Mouse (Mus musculus) cortical plate, adult 2 months (tissue): ENCODE results near the gene Ptgds. TPM values are rescaled to one million over a fixed set of nuclear protein-coding genes. Genes with fewer than 3 reads are reported as not detected.

Source experiments
- H3K27ac ChIP-seq: fragments of 200-500 bp; 2 replicates; pipeline ENCODE4 v1.5.1; 2012; ENCODE audit warnings: low read length, control low read depth, inconsistent platforms; ENCODE audit not compliant: insufficient read depth
- H3K4me1 ChIP-seq: fragments of 200-500 bp; 2 replicates; pipeline ENCODE4 v1.6.1; 2011; ENCODE audit warnings: low read length; ENCODE audit not compliant: control insufficient read depth, insufficient read depth
- H3K4me3 ChIP-seq: fragments of 200-500 bp; 2 replicates; pipeline ENCODE4 v1.5.1; 2011; ENCODE audit warnings: mild to moderate bottlenecking, low read length, control low read depth; ENCODE audit not compliant: insufficient read depth
- CTCF ChIP-seq: fragments of 200-500 bp; IDR thresholded peaks from 2 replicates; pipeline ENCODE4 v1.5.1; 2011; ENCODE audit warnings: mild to moderate bottlenecking, control low read depth, low read length; ENCODE audit not compliant: insufficient read depth; ENCODE audit errors: extremely low read depth
- POLR2A ChIP-seq: fragments of 200-500 bp; IDR thresholded peaks from 2 replicates; pipeline ENCODE4 v1.6.1; 2011; ENCODE audit warnings: mild to moderate bottlenecking, low read length, control low read depth; ENCODE audit not compliant: insufficient read depth; ENCODE audit errors: extremely low read depth
- polyA plus RNA-seq: library from polyadenylated mRNA; depleted of rRNA; stranded (reverse); fragments of >200 nt; gene quantifications from 2 replicates; pipeline ENCODE4 v1.2.3, GENCODE M21; 2012

Gene Ptgds
- polyA plus RNA-seq, 1 experiment, result 2,426 TPM

DNA sequence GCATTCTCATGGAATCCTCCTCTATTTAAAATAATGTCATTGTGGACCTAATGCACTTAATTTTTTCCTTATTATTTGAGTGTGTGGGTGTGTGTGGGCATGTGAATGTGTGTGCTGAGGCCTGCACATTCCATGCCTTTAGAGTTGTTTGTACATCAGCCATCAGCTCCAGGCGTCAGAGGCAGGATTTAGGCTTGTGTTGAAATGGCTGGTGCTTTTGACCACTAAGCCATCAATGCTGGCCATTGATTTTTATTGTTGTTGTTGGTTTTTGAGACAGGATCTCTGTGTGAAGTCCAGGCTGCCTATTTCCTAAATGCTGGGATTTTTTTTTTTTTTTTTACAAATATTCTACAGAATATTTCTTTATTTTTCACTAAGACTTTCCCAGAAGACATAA is 16.9 kb downstream of the Ptgds start:
- no peak overlapping the region for H3K4me3 ChIP-seq
- H3K4me1 ChIP-seq, result no peaks in the 10 kb centered on the region
- TF ChIP-seq CTCF, result no peak
- TF ChIP-seq POLR2A, result no peak
- H3K27ac ChIP-seq, result no peak overlapping the region

- Histone ChIP-seq H3K4me3 (no peak overlapping the region), H3K4me1 (no peaks in the 10 kb centered on the region), H3K27ac (no peak overlapping the region)
- TF ChIP-seq POLR2A, result no peak
- TF ChIP-seq CTCF, result no peak
Observed at GRCm38 (mm10) chr2:25450853-25451647, 18.8 kb downstream of the Ptgds start.

GRCm38 (mm10) chr2:25442682-25443081 is 27.2 kb downstream of the Ptgds start:
- TF ChIP-seq POLR2A, result no peak
- no peak for TF ChIP-seq CTCF
- no peak overlapping the region for H3K4me3 ChIP-seq
- H3K4me1 ChIP-seq, result no peaks in the 10 kb centered on the region
- no peak overlapping the region for H3K27ac ChIP-seq

GRCm38 (mm10) chr2:25441067-25441466 is 28.8 kb downstream of the Ptgds start:
- TF ChIP-seq CTCF (no peak), POLR2A (no peak)
- Histone ChIP-seq H3K4me1 (no peaks in the 10 kb centered on the region), H3K4me3 (no peak overlapping the region), H3K27ac (no peak overlapping the region)

DNA sequence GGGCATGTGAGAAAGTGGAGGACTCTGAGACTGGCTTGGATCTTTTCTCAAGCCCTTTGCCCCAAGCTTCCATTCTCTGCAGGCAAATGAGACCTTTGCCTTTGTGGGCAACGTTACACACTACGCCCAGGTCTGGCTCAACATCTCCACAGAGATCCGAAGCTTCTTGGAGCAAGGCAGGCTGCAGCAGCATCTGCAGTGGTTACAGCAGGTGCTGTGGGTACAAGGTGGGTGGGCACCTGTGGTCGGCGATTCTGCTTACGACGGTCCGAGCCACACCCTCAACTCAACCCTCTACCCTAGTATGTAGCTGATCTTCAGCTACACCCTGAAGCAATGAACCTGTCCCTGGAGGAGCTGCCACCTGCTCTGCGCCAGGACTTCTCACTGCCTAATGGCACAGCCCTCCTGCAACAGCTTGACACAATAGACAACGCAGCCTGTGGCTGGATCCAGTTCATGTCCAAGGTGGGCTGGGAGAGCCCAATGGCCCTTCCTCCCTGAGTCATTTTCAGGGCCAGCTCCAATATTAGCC is 33.5 kb downstream of the Ptgds start:
- TF ChIP-seq CTCF (no peak), POLR2A (no peak)
- H3K4me3 ChIP-seq, result no peak overlapping the region
- H3K4me1 ChIP-seq, result 0 out of 2 replicates have a peak, but pooled peaks cover 2% of the 10 kb centered on the region
- no peak overlapping the region for H3K27ac ChIP-seq

DNA sequence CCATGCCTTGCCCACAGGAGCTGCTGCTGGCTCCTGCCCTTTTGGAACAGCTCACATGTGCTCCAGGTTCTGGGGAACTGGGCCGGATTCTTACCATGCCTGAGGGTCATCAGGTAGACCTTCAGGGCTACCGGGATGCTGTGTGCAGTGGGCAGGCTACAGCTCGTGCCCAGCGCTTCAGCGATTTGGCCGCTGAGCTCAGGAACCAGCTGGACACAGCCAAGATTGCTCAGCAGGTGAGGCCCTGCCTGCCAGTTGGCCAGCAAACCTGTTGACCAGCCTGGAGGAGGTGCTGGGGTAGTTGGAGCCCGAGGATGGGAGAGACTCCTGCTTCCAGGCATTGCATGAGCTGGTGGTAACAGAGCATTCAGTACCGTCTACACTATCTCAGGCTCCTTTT is 35.6 kb downstream of the Ptgds start:
- TF ChIP-seq POLR2A (no peak), CTCF (no peak)
- H3K4me3 ChIP-seq, result no peak overlapping the region
- H3K4me1 ChIP-seq, result peaks cover 5% of the 10 kb centered on the region
- H3K27ac ChIP-seq, result no peak overlapping the region

DNA sequence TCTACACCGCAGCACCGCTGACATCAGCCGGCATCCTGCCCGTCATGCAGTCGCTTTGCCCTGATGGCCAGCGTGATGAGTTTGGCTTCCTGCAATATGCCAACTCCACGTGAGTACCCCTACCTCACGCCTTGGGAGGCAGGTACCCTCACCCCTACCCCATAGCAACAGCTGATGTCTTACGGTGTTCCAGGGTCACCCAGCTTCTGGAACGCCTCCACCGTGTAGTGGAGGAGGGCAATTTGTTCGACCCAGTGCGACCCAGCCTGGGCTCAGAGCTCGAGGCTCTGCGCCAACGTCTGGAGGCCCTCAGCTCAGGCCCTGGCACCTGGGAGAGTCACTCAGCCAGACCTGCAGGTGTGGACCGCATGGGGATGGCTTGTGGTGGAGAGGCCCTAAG is 36.7 kb downstream of the Ptgds start:
- no peak overlapping the region for H3K27ac ChIP-seq
- TF ChIP-seq CTCF, result no peak
- TF ChIP-seq POLR2A, result no peak
- peaks cover 5% of the 10 kb centered on the region for H3K4me1 ChIP-seq
- H3K4me3 ChIP-seq, result no peak overlapping the region

DNA sequence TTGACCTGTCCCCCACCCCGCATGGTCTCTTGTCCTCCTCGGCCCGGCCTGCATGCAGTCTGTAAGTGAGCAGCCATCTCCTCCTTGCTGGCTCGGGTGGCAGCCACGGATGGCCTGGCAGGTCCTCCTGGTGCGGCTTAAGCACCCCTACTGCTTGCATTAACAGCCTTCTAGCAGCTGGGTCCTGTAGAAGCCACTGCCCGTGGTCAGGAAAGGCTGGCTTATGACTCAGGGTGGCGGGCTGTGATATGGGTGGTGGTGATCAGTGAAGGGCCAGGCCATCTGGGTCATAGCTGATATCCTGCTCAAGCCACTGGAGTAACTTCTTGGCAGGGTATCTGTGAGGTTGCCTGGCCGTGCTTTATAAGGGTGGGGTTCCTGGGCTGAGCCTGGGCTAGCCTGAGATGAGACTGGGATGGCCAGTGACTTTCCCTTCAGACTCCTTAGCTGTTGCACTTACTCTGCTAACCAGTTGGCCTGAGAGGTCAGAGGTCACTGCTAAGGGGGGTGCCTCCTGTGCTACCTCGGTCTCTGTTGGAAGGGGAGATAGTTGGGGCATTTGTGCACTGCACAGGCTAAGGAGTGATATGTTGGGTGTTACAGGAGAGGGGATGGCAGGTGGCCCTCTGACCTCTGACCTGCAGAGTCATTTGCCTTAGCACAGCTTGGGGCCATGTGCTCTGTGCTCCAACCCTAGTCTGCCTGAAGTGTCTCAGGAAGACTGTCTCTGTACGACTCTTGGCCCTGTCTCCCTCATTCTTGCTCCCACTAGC is 37.3 kb downstream of the Ptgds start:
- Histone ChIP-seq H3K4me3 (no peak overlapping the region), H3K27ac (no peak overlapping the region), H3K4me1 (peaks cover 5% of the 10 kb centered on the region)
- TF ChIP-seq CTCF (no peak), POLR2A (no peak)

GRCm38 (mm10) chr2:25431308-25431855 is 38.5 kb downstream of the Ptgds start:
- peak overlapping the region; percentile 84; the same call in 1 of the 2 replicates for H3K4me3 ChIP-seq
- H3K27ac ChIP-seq, result no peak overlapping the region
- TF ChIP-seq CTCF (no peak), POLR2A (no peak)
- H3K4me1 ChIP-seq, result peaks cover 5% of the 10 kb centered on the region
